Mouse (Mus musculus) frontal cortex, postnatal 36 days (tissue): ENCODE results near the gene Fancg.

Experiments used
- DNase-seq, 2 experiments: peaks; one replicate each; pipeline ENCODE4 v3.0.0; 2022; ENCODE audit warnings: low spot score in 2 of 2

The Fancg gene

GRCm38 (mm10) chr4:43033481-43033880, 23.2 kb upstream of the Fancg start:
- DNase-seq = no peak

DNA sequence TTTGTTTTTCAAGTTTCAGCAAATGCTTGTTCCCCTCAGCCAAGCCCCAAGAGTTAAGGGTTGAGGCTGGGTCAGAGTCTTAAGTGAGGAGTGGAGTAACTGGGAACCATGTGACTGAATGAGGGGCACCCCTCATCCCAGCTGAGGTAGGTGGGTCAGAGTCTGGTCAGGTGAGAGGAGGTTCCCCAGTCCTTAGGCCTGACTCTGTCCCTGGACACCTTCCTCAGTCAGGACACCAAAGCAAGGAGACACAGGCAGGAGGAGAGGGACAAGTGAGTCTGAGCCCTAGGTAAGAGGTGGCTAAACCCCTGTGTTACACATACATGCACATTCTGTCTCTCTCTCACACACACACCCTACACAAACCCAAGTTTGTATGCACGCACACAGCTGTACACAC, 22.2 kb upstream of the Fancg start:
- DNase-seq = no peak

DNA sequence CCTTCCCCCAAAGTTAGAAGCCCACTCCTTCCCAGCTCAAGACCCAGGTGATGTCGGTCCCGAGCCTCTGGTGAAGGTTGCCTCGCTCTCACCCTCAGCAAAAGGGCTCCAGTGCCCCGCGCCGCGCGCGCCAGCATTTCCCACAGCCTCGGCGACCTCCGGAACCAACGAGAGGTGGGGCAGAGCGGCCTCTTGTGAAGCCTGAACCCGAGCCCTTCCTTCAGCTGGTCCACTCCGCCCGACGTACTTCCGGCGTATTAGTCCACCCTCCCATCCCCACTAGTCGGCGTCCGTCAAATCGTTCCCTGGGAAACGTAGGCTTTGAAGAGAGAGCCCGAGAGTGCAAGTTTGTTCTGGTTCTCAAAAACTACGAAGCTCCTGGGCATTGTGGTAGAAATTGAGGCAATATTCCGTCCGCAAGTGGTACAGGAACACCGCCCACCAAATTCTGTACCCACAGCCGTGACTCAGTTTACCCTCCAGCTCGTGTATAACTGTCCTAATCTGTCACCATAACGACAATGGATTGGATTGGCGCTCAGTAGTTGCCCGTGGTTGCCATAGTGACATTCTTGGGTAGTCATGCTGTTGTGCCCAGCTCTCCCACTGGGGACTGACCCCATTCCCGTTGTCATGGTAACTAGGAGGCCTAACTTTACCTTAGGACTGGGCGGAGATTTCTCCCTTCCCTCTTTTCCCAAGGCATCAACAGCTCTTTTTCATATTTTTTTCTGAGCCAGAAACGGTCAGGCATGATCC, 21.1 kb upstream of the Fancg start, which contains the start of gene Stoml2:
TSS of gene Stoml2 (minus strand) at position 474 of the 759 bp plus-strand sequence.
- DNase-seq = peak; percentile 91 to 95

- DNase-seq = no peak
Observed at GRCm38 (mm10) chr4:43030780-43031230, 20.5 kb upstream of the Fancg start.

GRCm38 (mm10) chr4:43030352-43030751, 20.0 kb upstream of the Fancg start:
- DNase-seq = no peak

GRCm38 (mm10) chr4:43029749-43030148, 19.4 kb upstream of the Fancg start:
- no peak for DNase-seq

DNA sequence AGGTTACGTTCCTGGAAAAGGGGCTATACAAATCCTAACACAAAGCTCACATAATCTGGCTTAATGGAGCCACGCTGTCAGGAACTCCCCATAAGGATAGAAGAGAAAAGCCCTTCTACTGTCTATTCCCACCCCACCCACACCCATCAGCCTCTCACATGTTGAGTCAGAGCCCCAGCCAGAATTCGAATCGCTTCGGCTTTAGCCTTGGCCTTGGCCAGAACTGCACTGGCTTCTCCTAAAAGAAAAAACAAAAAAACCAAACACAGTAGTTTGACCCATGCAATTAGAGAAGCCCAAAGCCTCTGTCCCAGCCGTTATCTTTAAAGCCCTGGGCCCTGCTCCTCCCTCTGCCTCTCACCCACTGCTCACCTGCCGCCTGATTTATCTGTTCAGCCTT, 18.8 kb upstream of the Fancg start:
- DNase-seq = no peak

GRCm38 (mm10) chr4:43025084-43025960, 15.0 kb upstream of the Fancg start, which contains the start of gene Pigo:
Pigo (minus strand) TSS chr4:43025819.
- peak; percentile 94 to 96 for DNase-seq

DNA sequence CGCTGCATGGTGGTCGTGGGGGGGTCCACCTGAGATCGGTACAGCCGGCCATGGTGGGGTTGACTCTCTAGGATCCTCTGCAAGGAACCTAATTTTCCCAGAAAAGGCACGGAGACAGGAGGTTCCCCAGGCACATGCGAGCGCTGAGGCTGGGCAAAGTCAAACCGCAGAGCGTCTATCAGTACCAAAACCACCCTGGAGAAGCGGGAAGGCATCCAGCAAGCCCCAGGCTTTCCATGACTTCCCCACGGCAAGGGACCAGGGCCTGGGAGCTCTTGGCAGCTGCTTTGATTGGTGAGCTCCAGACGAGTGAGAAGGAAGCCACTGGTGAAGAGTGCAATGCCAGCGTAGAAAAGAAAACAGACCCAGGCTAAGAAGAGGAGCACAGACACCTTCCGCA, 14.4 kb upstream of the Fancg start:
- DNase-seq = no peak

GRCm38 (mm10) chr4:43021341-43021740, 11.0 kb upstream of the Fancg start:
- no peak for DNase-seq

DNA sequence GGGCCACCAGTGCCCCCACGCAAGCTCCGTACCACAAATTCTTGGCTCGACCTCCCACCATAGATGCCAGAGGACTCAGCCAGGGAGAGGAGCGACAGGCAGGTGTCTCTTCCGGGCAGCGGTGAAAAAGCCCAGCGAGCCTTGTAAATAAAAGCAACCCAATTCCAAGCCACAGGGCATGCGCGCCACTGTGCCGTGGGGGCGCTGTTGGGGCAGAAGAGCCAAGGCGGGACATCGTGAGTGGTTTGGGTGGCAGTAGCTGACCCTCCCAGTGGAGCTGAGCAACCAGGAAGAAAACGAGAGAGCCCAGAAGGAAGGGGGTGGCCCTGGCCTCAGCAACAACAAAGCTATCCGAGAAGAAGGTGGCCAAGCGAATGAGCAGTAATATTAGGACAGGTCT, 10.6 kb upstream of the Fancg start:
- no peak for DNase-seq

GRCm38 (mm10) chr4:43019641-43020465, 9.5 kb upstream of the Fancg start:
- no peak for DNase-seq

GRCm38 (mm10) chr4:43019176-43019575, 8.9 kb upstream of the Fancg start:
- DNase-seq = no peak

- no peak for DNase-seq
Observed at GRCm38 (mm10) chr4:43018156-43018555, 7.8 kb upstream of the Fancg start.

GRCm38 (mm10) chr4:43012091-43012490, 1.8 kb upstream of the Fancg start:
- no peak for DNase-seq

- peak in 1 of 2 experiments; percentile 20 for DNase-seq
Observed at GRCm38 (mm10) chr4:43005765-43006164, 4.5 kb downstream of the Fancg start.

- DNase-seq = no peak
Observed at GRCm38 (mm10) chr4:43004951-43005350, 5.4 kb downstream of the Fancg start.

DNA sequence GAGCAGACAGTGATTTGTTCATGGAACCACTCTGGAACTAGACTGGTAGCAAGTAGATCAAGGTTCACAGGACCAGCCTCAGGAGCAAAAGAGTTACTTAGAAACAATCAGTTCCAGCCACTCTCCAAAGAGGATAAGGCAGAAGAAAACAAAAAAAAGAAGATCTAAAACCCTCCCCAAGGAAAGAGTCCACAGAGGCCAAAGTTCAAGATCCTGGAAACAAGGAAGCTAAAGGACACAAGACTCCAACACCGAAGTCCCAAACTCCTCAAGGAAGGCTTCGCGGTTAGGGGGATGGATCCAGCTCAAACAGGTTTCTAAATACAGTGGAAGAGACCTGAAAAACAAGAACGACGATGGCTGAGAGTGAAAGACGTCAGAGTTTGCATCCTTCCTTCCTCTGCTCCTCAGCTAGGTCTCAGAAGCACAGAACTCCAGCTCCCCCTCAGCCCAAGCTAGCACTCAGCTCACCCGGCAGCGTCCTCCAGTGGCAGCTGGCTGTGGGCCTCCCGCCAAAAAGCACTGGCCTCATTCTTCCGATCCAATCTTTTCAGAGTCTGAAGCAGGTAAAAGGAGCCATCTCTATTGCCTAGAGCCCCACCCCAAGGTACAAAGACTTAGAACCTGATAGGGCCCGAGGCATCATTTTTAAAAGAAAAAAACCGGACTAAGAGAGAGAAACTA, 7.4 kb downstream of the Fancg start:
- DNase-seq = no peak

DNA sequence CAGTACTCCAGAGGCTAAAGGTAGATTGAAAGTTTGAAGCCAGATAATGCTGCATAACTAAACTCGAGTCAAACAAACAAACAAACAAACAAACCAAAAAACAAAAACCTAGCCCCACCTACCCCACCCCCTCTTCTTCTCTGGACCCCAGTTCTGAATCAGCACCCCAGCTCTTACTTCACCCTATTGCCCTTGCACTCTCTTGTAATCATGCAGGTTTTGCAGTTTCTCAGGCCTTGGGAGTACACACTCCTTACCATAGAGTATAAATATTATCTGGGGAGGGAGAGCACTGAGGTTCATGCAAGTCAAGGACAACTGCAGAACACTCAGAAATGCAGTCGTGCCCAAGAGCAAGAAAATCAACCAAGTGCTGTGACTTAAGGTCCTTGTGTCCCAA, 9.0 kb downstream of the Fancg start:
- no peak for DNase-seq

DNA sequence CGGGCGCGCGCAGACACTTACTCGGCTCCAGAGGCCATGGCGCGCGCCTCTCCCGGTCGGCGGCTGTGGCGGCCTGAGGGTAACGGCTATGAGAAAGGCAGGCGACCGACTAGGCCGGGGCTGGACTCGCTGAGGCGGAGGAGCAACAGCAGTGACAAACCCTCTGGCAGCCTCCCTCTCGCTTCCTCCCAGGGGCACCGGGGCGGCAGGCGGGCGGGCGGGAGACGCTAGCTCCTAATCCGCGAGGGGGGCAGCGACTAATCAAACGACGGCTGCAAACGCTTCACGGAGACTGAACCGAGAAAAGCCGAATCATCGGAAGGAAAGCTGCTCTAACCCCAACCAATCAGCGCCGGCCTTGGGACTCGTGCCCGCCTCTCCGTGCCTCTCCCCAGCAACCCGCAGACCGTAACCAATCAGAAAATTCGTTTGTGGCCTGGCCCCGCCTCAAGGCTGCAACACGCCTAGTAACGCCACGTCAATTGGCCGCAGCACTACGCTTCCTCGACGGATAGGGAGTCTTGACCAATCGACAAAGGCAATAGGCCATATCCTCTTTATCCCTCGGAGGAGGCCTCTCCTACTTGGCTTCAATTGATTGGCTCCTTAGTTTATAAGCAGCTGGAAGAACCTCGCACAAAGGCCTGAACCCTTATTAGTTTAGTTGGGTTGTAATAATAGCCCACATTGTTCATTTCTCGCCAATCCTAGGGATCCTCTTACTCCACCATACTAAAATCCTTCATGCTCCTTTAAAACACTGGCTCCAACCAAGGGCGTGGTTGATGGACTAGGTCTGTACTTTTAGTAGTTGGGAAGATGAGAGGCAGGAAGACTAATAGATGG, 9.9 kb downstream of the Fancg start, which contains the start of gene Vcp:
TSS of gene Vcp (minus strand) at position 367 of the 846 bp plus-strand sequence.
- DNase-seq = peak; percentile 99
